9 mouse cellular contexts compared by ENCODE assay signal in genomic region chr5:35388491-35389111, GRCm38 (mm10). TPM values are rescaled to one million over a fixed set of nuclear protein-coding genes. Genes with fewer than 3 reads are reported as not detected.
A peak's percentile ranks its signal among the peaks of the same experiment; 100 is the strongest.
DNase-seq lines count a peak whose midpoint lies in the region; ATAC-seq and TF ChIP-seq lines count a peak whose summit lies in the region.
"Had no signal": no experiment of that assay in that cellular context is flagged by ENCODE, and none has a peak within 500 bp of the region (broad histone marks: within the 10 kb centered on the region; RNA-seq: fewer than 3 reads in every experiment).

Gene Hmx1 (plus strand): TSS chr5:35389108.

- no peak for DNase-seq in kidney, adult 2 months
- peak; percentile 86 for DNase-seq in limb, embryonic 10.5 days (ENCODE audit: low spot score)
- DNase-seq in gastrocnemius, postnatal 25 days, result no peak

- H3K27me3 ChIP-seq in kidney, embryonic 15.5 days, result peaks cover 100% of the 10 kb centered on the region
- peaks cover 6% of the 10 kb centered on the region for H3K27me3 ChIP-seq in kidney, adult 2 months (replicated peaks; ENCODE audit: control insufficient read depth, insufficient read depth, low read length)
- H3K27me3 ChIP-seq in embryonic facial prominence, embryonic 12.5 days, result peaks cover 100% of the 10 kb centered on the region
- peaks cover 100% of the 10 kb centered on the region for H3K27me3 ChIP-seq in limb, embryonic 10.5 days (ENCODE audit: low read depth, poor library complexity, severe bottlenecking)
- peaks cover 100% of the 10 kb centered on the region for H3K27me3 ChIP-seq in neural tube, embryonic 15.5 days (replicated peaks)

- ATAC-seq in kidney, embryonic 15.5 days (replicated peaks; ENCODE audit: low FRiP score), result peak; percentile 90
- ATAC-seq in embryonic facial prominence, embryonic 12.5 days (ENCODE audit: insufficient number of reproducible peaks, insufficient read depth, low FRiP score, low TSS enrichment), result peak; percentile 85
- ATAC-seq in neural tube, embryonic 15.5 days (ENCODE audit: low FRiP score), result peak; percentile 69
- ATAC-seq in erythroblast, adult 5-6 weeks (replicated peaks; ENCODE audit: low FRiP score, poor library complexity, severe bottlenecking), result no peak
- no peak for ATAC-seq in cerebellum, adult (ENCODE audit: insufficient number of reproducible peaks, low FRiP score, low TSS enrichment)

- TF ChIP-seq POLR2A in kidney, adult 2 months (IDR thresholded peaks at IDR 0.05; ENCODE audit: low read depth, low read length), result no peak

- H3K4me3 ChIP-seq in kidney, embryonic 15.5 days (replicated peaks), result peak within 1 kb of the TSS; percentile 52
- no peak within 1 kb of the TSS for H3K4me3 ChIP-seq in kidney, adult 2 months (ENCODE audit: insufficient read depth, low read depth, low read length)
- peak within 1 kb of the TSS; percentile 51 for H3K4me3 ChIP-seq in embryonic facial prominence, embryonic 12.5 days
- H3K4me3 ChIP-seq in limb, embryonic 10.5 days, result peak within 1 kb of the TSS; percentile 63
- H3K4me3 ChIP-seq in neural tube, embryonic 15.5 days (replicated peaks), result peak within 1 kb of the TSS; percentile 41

- no peak within 1 kb of the TSS for H3K9ac ChIP-seq in kidney, embryonic 15.5 days
- H3K9ac ChIP-seq in embryonic facial prominence, embryonic 12.5 days, result peak within 1 kb of the TSS; percentile 46
- no peak within 1 kb of the TSS for H3K9ac ChIP-seq in neural tube, embryonic 15.5 days (replicated peaks)

- WGBS in kidney, embryonic 15.5 days, result under 1% methylated on average over 60 of the region's 71 CpGs
- WGBS in kidney, adult 2 months, result under 1% methylated on average over 71 of the region's 71 CpGs
- under 1% methylated on average over 55 of the region's 71 CpGs for WGBS in embryonic facial prominence, embryonic 12.5 days
- under 1% methylated on average over 70 of the region's 71 CpGs for WGBS in limb, embryonic 10.5 days
- under 1% methylated on average over 47 of the region's 71 CpGs for WGBS in neural tube, embryonic 15.5 days

- TF ChIP-seq CTCF in kidney, adult 2 months (conservative IDR thresholded peaks at IDR 0.05; ENCODE audit: insufficient read depth, insufficient read length, low read depth, low read length), result no peak

- no peak within 1 kb of the TSS for H3K27ac ChIP-seq in kidney, embryonic 15.5 days
- H3K27ac ChIP-seq in kidney, adult 2 months (ENCODE audit: insufficient read depth, low read depth, low read length), result no peak within 1 kb of the TSS
- peak within 1 kb of the TSS; percentile 46; the same call in 1 of the 2 replicates for H3K27ac ChIP-seq in embryonic facial prominence, embryonic 12.5 days
- peak within 1 kb of the TSS; percentile 53; the same call in 1 of the 2 replicates for H3K27ac ChIP-seq in limb, embryonic 10.5 days
- no peak within 1 kb of the TSS for H3K27ac ChIP-seq in neural tube, embryonic 15.5 days (replicated peaks)

- no peaks in the 10 kb centered on the region for H3K9me3 ChIP-seq in kidney, embryonic 15.5 days (replicated peaks)
- no peaks in the 10 kb centered on the region for H3K9me3 ChIP-seq in embryonic facial prominence, embryonic 12.5 days
- H3K9me3 ChIP-seq in limb, embryonic 10.5 days (replicated peaks), result no peaks in the 10 kb centered on the region
- no peaks in the 10 kb centered on the region for H3K9me3 ChIP-seq in neural tube, embryonic 15.5 days (replicated peaks)

- H3K4me2 ChIP-seq in kidney, embryonic 15.5 days, result peak within 1 kb of the TSS; percentile 86
- H3K4me2 ChIP-seq in embryonic facial prominence, embryonic 12.5 days (replicated peaks), result peak within 1 kb of the TSS; percentile 77
- H3K4me2 ChIP-seq in neural tube, embryonic 15.5 days, result peak within 1 kb of the TSS; percentile 63

- H3K4me1 ChIP-seq in kidney, embryonic 15.5 days, result peaks cover 29% of the 10 kb centered on the region
- H3K4me1 ChIP-seq in kidney, adult 2 months (ENCODE audit: control insufficient read depth, insufficient read depth, low read length), result no peaks in the 10 kb centered on the region
- H3K4me1 ChIP-seq in embryonic facial prominence, embryonic 12.5 days, result peaks cover 16% of the 10 kb centered on the region
- H3K4me1 ChIP-seq in limb, embryonic 10.5 days, result peaks cover 28% of the 10 kb centered on the region
- peaks cover 28% of the 10 kb centered on the region for H3K4me1 ChIP-seq in neural tube, embryonic 15.5 days

- no peaks in the 10 kb centered on the region for H3K36me3 ChIP-seq in kidney, embryonic 15.5 days
- no peaks in the 10 kb centered on the region for H3K36me3 ChIP-seq in kidney, adult 2 months (ENCODE audit: control insufficient read depth, insufficient read depth, low read length)
- no peaks in the 10 kb centered on the region for H3K36me3 ChIP-seq in embryonic facial prominence, embryonic 12.5 days
- H3K36me3 ChIP-seq in limb, embryonic 10.5 days, result no peaks in the 10 kb centered on the region
- H3K36me3 ChIP-seq in neural tube, embryonic 15.5 days, result no peaks in the 10 kb centered on the region

RNA-seq across cellular contexts. Expression of gene Hmx1, which starts in this region (rescaled TPM):
- polyA plus RNA-seq in kidney, embryonic 15.5 days (2015; fragmentation: Nextera tagmentation; extraction: Ambion mirVana), result 0.31 and 0.52 TPM in 2 replicates
- polyA plus RNA-seq in kidney, adult 2 months (2012; rRNA removed), result 0.19 TPM in 1 of 2 replicates, not detected in the other
- 11.1 and 17.3 TPM in 2 replicates for polyA plus RNA-seq in embryonic facial prominence, embryonic 12.5 days (2016; fragmentation: Nextera tagmentation; extraction: Ambion mirVana)
- polyA plus RNA-seq in limb, embryonic 10.5 days (2016; fragmentation: Nextera tagmentation; extraction: Ambion mirVana), result 0.13 and 0.35 TPM in 2 replicates
- polyA plus RNA-seq in neural tube, embryonic 15.5 days (2015; fragmentation: Nextera tagmentation; extraction: Ambion mirVana), result 0.73 and 1.4 TPM in 2 replicates
- not detected in 2 replicates for total RNA-seq in erythroblast, adult 5-6 weeks (2015; ENCODE audit: low replicate concordance)
- not detected in 2 replicates for total RNA-seq in erythroblast, adult 5-6 weeks (2017; ENCODE audit: low replicate concordance)
- not detected for total RNA-seq in gastrocnemius, postnatal 25 days (2021)
- total RNA-seq: layer of hippocampus, postnatal 10 days had no signal

Comparison
In these comparisons a context has a peak if more than half of its experiments do, and no peak if none do; other contexts are left out.
1. Peak in ATAC-seq, H3K4me3 ChIP-seq and H3K4me2 ChIP-seq in kidney, embryonic 15.5 days; RNA of the gene not detected or under 1 TPM.
2. Peak in DNase-seq, H3K4me3 ChIP-seq and H3K27ac ChIP-seq in limb, embryonic 10.5 days; RNA of the gene not detected or under 1 TPM.
3. ATAC-seq: peak in embryonic facial prominence, embryonic 12.5 days (single experiment) and neural tube, embryonic 15.5 days (single experiment); none in erythroblast, adult 5-6 weeks (single experiment) and cerebellum, adult (single experiment).
4. Peak in every context shown above with its lines, with median percentiles within 50 percentile points of each other: H3K4me2 ChIP-seq.